Mouse (Mus musculus) bone marrow macrophage, adult 2 months (primary cell): ENCODE measurements around the gene Epas1.

Experiments
- CTCF ChIP-seq: IDR thresholded peaks from 2 replicates; pipeline ENCODE4 v1.5.1; 2012; ENCODE audit warnings: low read depth, mild to moderate bottlenecking, low read length, moderate library complexity
- POLR2A ChIP-seq: IDR thresholded peaks from 2 replicates; pipeline ENCODE4 v1.6.1; 2012; ENCODE audit warnings: mild to moderate bottlenecking, low read depth, low read length, borderline replicate concordance

DNA sequence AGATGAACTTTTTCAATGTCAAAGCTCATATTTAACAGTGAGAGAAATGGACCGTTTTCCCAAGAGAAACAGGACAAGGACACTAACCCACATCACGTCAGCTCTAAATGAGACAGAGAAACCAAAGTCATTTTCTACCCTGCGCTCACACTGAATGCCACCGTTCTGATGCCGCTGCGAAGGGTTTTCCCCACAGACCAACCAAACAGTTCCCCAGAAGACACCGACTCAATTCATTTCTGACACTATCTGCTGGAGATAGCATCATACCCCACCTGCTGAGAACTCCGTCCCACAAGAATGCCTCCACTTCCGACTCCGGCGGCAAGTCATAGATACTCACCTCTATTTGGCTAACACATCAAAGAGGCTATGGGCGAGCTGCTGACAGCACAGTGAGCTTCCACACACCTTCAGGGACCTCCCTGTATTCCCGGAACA, 99.1 kb downstream of the Epas1 start:
- TF ChIP-seq CTCF (no peak), POLR2A (no peak)
